Mouse (Mus musculus): Measurements from ENCODE around the gene Tnnt1.

Gene Tnnt1

GRCm38 (mm10) chr7:4497271-4497903, 18.8 kb downstream of the Tnnt1 start:
- no peak for DNase-seq (ENCODE audit: low spot score)

- no peak for DNase-seq (ENCODE audit: low spot score)
Measured at GRCm38 (mm10) chr7:4496468-4496867, 19.7 kb downstream of the Tnnt1 start.

- no peak for DNase-seq (ENCODE audit: low spot score)
Measured at GRCm38 (mm10) chr7:4493991-4494390, 22.2 kb downstream of the Tnnt1 start.

- DNase-seq (ENCODE audit: low spot score) = no peak
Measured at GRCm38 (mm10) chr7:4492284-4493224, 23.6 kb downstream of the Tnnt1 start.

- no peak for DNase-seq (ENCODE audit: low spot score)
Measured at GRCm38 (mm10) chr7:4491308-4491707, 24.9 kb downstream of the Tnnt1 start.

- DNase-seq (ENCODE audit: low spot score) = no peak
Measured at GRCm38 (mm10) chr7:4482281-4482680, 33.9 kb downstream of the Tnnt1 start.

DNA sequence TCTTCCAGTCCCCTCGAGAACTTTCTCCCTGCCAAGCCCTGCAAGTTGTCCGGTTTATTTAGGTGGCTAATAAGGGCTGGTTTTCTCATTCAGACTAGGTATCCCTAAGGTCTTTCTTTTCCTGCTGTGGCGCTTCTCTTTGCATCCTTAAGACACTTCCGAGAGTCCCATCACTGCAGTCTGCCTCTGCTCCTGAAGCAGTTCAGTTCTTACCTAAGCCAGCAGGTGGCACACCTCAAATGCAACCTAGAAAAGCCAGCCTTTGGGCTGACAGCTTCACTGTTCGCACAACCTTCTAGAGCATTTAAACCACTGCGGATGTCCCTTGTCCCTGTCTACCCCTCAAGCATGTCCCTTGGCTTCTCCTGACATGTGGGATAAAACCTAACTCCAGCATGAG, 36.5 kb downstream of the Tnnt1 start:
- no peak for DNase-seq (ENCODE audit: low spot score)

DNA sequence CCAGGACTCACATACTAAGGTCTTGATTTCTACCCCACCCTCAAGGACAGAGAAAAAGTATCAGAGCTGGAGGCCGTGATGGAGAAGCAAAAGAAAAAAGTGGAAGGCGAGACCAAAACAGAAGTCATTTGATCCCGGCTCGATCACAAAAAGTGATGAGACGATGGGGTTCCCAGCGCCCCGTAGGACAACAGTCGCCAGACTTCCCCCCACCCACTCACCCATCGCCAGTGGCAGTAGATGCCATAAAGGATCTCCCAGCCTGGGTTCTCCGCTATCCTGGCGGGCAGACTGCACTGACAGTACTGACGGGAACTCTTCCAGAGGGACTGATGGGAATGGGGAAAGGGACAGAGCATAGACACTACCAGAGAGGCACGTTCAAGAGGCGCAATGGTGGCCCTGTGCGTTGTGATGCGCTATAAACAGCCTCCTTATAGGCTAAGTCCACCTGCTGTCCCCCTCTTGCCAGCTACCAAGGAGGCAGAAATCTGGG, 37.3 kb downstream of the Tnnt1 start:
- DNase-seq (ENCODE audit: low spot score) = no peak

- peak; percentile 58 for DNase-seq (ENCODE audit: low spot score)
Measured at GRCm38 (mm10) chr7:4478021-4478795, 38.0 kb downstream of the Tnnt1 start.

- no peak for DNase-seq (ENCODE audit: low spot score)
Measured at GRCm38 (mm10) chr7:4473940-4474339, 42.2 kb downstream of the Tnnt1 start.

GRCm38 (mm10) chr7:4471179-4471555, 45.0 kb downstream of the Tnnt1 start:
- peak; percentile 67 for DNase-seq (ENCODE audit: low spot score)

DNA sequence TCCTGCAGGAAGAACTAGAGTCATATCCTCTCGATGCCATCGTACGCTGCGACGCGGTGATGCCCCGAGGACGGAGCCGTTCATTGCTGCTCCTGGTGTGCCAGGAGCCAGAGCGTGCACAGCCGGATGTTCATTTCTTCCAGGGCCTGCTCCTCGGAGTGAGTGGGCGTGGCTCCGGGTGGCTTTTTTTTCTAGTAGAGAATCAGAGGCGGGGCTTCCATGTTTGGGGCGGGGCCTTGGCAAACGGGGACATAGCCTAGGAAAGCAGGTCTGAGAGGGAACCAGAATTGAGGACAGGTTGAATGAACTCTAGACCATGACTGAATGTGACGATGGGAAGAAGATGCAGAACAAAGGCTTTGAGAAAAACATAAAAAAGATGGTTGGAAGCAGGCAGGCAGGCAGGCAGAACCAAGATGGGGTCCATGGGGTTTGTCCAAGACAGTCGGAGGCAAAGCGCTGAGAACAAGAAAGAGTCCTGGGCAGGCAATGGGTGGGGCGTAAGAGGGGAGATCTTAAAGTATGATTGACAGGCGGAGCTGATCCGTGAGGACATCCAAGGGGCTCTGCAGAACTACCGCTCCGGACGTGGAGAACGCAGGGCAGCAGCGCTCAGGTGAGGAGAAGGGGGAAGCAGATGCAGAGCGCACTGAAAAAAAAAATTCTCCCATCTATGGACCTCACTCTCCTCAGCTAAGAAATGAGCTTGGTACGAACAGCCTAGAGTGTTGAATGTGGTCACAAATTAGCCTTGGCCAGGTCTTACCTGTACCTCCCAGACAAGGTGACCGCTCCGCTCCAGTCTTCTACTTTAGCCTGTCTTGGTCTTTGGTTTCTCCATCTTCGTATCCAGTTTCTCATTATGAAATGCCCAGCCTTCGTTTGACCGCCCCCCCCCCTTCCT, 45.7 kb downstream of the Tnnt1 start:
- no peak for DNase-seq (ENCODE audit: low spot score)

- DNase-seq (ENCODE audit: low spot score) = no peak
Measured at GRCm38 (mm10) chr7:4467801-4468200, 48.4 kb downstream of the Tnnt1 start.

DNA sequence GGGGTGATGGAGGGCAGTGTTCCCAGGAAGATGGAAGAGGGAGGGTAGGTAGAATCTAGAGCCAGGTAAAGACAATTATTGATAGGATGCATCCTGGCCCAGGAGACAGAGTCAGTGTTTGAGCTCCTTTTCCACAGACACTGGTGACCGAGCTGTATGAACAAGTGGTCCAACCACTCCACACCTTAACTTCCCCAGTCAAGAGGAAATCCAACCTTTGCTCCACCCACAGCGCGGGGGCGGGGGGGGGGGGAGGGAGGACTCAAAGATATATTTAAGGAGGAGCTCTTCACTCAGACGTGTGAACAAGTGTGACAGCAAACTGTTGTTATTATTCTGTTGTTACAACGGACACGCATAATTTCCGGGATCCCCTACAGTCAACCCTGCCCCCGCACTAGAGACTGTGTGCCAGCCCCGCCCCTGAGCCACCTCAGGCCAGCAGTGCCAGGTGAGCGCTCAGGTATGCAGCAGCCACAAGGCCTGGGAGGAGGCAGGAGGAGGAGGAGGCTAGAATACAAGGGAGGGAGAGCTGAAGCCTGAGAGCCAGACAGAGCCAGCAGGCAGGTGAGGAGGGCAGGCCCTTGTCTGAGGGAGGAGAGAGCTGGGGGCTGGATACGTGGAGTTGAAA, 51.9 kb downstream of the Tnnt1 start:
- peak; percentile 11 for DNase-seq (ENCODE audit: low spot score)

DNA sequence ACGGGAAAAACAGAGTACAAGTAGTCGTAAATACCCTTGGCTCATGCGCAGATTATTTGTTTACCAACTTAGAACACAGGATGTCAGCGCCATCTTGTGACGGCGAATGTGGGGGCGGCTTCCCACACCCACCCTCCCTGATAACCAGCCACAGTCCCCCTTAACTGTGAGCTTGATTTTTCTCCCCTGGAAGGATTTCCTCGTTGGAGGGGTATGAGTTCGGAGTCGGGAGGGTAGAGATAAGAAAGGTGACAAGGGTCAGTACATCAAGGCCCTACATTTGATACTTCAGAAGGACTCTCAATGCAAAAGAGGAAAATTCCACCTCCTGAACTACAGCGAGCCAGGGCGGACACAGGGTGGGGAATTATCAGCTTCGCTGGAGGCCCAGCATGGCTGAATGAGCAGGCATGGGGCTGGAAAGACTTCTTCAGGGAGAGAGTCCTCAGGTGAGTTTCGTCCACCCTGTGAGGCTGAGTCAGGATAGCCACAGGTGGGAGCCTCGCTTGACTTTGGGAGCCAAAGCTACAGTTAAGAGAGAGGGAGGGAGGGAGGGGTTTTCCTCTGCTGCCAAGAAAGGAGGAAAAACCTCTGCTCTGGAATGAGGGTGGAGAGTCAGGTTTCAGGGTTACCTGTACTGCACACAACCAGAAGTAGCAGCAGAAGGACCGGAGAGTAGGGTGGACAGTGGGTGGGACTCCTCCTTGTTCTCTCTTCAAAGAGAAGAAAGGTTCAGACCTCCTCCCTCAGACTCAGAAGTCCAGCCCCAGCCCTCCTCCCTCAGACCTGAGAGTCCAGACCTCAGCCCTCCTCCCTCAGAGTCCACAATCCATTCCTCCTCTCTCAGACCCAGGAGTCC, 55.4 kb downstream of the Tnnt1 start, which contains the start of gene Eps8l1:
Eps8l1 (plus strand) TSS at position 99 of the 859 bp plus-strand sequence.
- no peak for DNase-seq (ENCODE audit: low spot score)
